Mouse (Mus musculus): ENCODE measurements at regions not wholly inside any gene's neighbourhood (a gene's known extent, or its start where the extent isn't known, plus 50 kb on each side); places are given as distances from the start of the nearest gene placed in this dataset.

- no peak for DNase-seq (ENCODE audit: low spot score)
Observed at GRCm38 (mm10) chr13:25899871-25900270, 629.6 kb upstream of the Nrsn1 start.

- no peak for DNase-seq (ENCODE audit: low spot score)
Observed at GRCm38 (mm10) chr13:25893150-25893549, 622.8 kb upstream of the Nrsn1 start.

- DNase-seq (ENCODE audit: low spot score) = no peak
Observed at GRCm38 (mm10) chr13:25882818-25883217, 612.5 kb upstream of the Nrsn1 start.

- no peak for DNase-seq (ENCODE audit: low spot score)
Observed at GRCm38 (mm10) chr13:25868923-25869322, 598.6 kb upstream of the Nrsn1 start.

- no peak for DNase-seq (ENCODE audit: low spot score)
Observed at GRCm38 (mm10) chr13:25858207-25858606, 587.9 kb upstream of the Nrsn1 start.

GRCm38 (mm10) chr13:25857569-25857968, 587.3 kb upstream of the Nrsn1 start:
- no peak for DNase-seq (ENCODE audit: low spot score)

- DNase-seq (ENCODE audit: low spot score) = no peak
Observed at GRCm38 (mm10) chr13:25857096-25857495, 586.8 kb upstream of the Nrsn1 start.

GRCm38 (mm10) chr13:25856549-25856948, 586.2 kb upstream of the Nrsn1 start:
- DNase-seq (ENCODE audit: low spot score) = no peak

GRCm38 (mm10) chr13:25848156-25848555, 577.9 kb upstream of the Nrsn1 start:
- no peak for DNase-seq (ENCODE audit: low spot score)

- no peak for DNase-seq (ENCODE audit: low spot score)
Observed at GRCm38 (mm10) chr13:25838237-25838636, 567.9 kb upstream of the Nrsn1 start.

GRCm38 (mm10) chr13:25829146-25829924, 559.0 kb upstream of the Nrsn1 start:
- DNase-seq (ENCODE audit: low spot score) = peak; percentile 1

GRCm38 (mm10) chr13:25808564-25809253, 538.4 kb upstream of the Nrsn1 start:
- DNase-seq (ENCODE audit: low spot score) = no peak

- DNase-seq (ENCODE audit: low spot score) = no peak
Observed at GRCm38 (mm10) chr13:25793216-25793803, 523.0 kb upstream of the Nrsn1 start.

- peak; percentile 40 for DNase-seq (ENCODE audit: low spot score)
Observed at GRCm38 (mm10) chr13:25781161-25781560, 510.9 kb upstream of the Nrsn1 start.

- peak; percentile 58 for DNase-seq (ENCODE audit: low spot score)
Observed at GRCm38 (mm10) chr13:25777706-25778105, 507.4 kb upstream of the Nrsn1 start.

GRCm38 (mm10) chr13:25774586-25775182, 504.4 kb upstream of the Nrsn1 start:
- DNase-seq (ENCODE audit: low spot score) = no peak

- no peak for DNase-seq (ENCODE audit: low spot score)
Observed at GRCm38 (mm10) chr13:25754515-25755105, 484.3 kb upstream of the Nrsn1 start.

GRCm38 (mm10) chr13:25751409-25751777, 481.1 kb upstream of the Nrsn1 start:
- DNase-seq (ENCODE audit: low spot score) = no peak

- peak; percentile 3 for DNase-seq (ENCODE audit: low spot score)
Observed at GRCm38 (mm10) chr13:25750460-25751408, 480.4 kb upstream of the Nrsn1 start.

- DNase-seq (ENCODE audit: low spot score) = no peak
Observed at GRCm38 (mm10) chr13:25738601-25739000, 468.3 kb upstream of the Nrsn1 start.

Data from heart, adult 8-10 months (tissue).